In the genomic region with DNA sequence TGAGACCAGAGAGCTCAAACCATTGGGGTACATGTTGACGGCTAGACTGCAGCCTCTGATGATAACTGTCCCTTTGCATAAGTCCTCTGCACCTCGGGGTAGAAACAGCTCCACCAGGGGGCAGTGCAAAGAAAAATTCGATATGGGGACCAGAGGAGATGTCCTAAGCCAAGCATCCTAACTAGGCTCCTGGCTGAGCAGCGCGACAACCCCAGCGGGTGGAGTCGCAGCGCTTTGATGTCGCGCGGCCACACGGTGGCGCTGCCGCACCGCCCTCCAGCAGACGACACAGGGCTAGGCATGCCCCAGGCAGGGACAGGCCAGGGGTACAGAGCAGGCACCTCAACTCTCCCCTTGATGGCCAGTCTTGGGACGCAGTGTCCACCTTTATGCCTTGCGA, we compare ENCODE assay signal across 8 mouse cellular contexts.
DNase-seq lines count a peak whose midpoint lies in the region; ATAC-seq lines count a peak whose summit lies in the region.

No protein-coding gene starts in this region.

- H3K4me3 ChIP-seq in heart, embryonic 14.5 days (ENCODE audit: control insufficient read depth in 1 of 2, insufficient read depth in 1 of 2, low read depth in 1 of 2, low read length in 2 of 2) = no peak overlapping the region
- H3K4me3 ChIP-seq in liver, embryonic 12.5 days = no peak overlapping the region
- H3K4me3 ChIP-seq in stomach, embryonic 15.5 days (replicated peaks) = no peak overlapping the region

- no peak overlapping the region for H3K9ac ChIP-seq in heart, embryonic 14.5 days (ENCODE audit: low read length)
- no peak overlapping the region for H3K9ac ChIP-seq in liver, embryonic 12.5 days
- H3K9ac ChIP-seq in stomach, embryonic 15.5 days = no peak overlapping the region

- H3K4me2 ChIP-seq in heart, embryonic 14.5 days (ENCODE audit: low read length) = no peak overlapping the region
- H3K4me2 ChIP-seq in liver, embryonic 12.5 days = no peak overlapping the region
- H3K4me2 ChIP-seq in stomach, embryonic 15.5 days = no peak overlapping the region

- peak; percentile 61; the same call in 1 of the 2 replicates for ATAC-seq in heart, embryonic 14.5 days (ENCODE audit: insufficient number of reproducible peaks, insufficient read depth, low FRiP score, low read depth)
- ATAC-seq in liver, embryonic 12.5 days = peak; percentile 69
- peak; percentile 79 for ATAC-seq in stomach, embryonic 15.5 days (ENCODE audit: insufficient read depth, low FRiP score, low read depth)

- DNase-seq in B cell, adult 2 months = peak; percentile 86 to 88
- DNase-seq in brain, adult 2 months (ENCODE audit: low read depth, low spot score) = peak; percentile 94
- peak; percentile 53 for DNase-seq in fibroblast of lung, adult 2 months (ENCODE audit: low read depth)
- peak; percentile 90 for DNase-seq in kidney, postnatal 10 days
- peak; percentile 92 for DNase-seq in neural tube, embryonic 10.5 days (ENCODE audit: extremely low spot score, low spot score)

- no peaks in the 10 kb centered on the region for H3K36me3 ChIP-seq in heart, embryonic 14.5 days (ENCODE audit: control insufficient read depth, insufficient read depth, low read length)
- no peaks in the 10 kb centered on the region for H3K36me3 ChIP-seq in liver, embryonic 12.5 days
- no peaks in the 10 kb centered on the region for H3K36me3 ChIP-seq in stomach, embryonic 15.5 days

- H3K27ac ChIP-seq in heart, embryonic 14.5 days (replicated peaks in 1 of 2; ENCODE audit: control insufficient read depth in 1 of 2, insufficient read depth in 1 of 2, low read depth in 2 of 2, low read length in 2 of 2) = no peak overlapping the region
- no peak overlapping the region for H3K27ac ChIP-seq in liver, embryonic 12.5 days
- no peak overlapping the region for H3K27ac ChIP-seq in stomach, embryonic 15.5 days

- no peaks in the 10 kb centered on the region for H3K4me1 ChIP-seq in heart, embryonic 14.5 days (ENCODE audit: control insufficient read depth in 2 of 2, insufficient read depth in 2 of 2, low read length in 2 of 2)
- H3K4me1 ChIP-seq in liver, embryonic 12.5 days = no peaks in the 10 kb centered on the region
- H3K4me1 ChIP-seq in stomach, embryonic 15.5 days = no peaks in the 10 kb centered on the region

- no peaks in the 10 kb centered on the region for H3K9me3 ChIP-seq in heart, embryonic 14.5 days (ENCODE audit: control insufficient read depth, low read length)
- no peaks in the 10 kb centered on the region for H3K9me3 ChIP-seq in liver, embryonic 12.5 days (replicated peaks)
- no peaks in the 10 kb centered on the region for H3K9me3 ChIP-seq in stomach, embryonic 15.5 days

- WGBS in heart, embryonic 14.5 days = 5% methylated on average over 18 of the region's 18 CpGs
- 4% methylated on average over 18 of the region's 18 CpGs for WGBS in liver, embryonic 12.5 days (ENCODE audit: insufficient replicate concordance)
- 3% methylated on average over 18 of the region's 18 CpGs for WGBS in stomach, embryonic 15.5 days

- H3K27me3 ChIP-seq in heart, embryonic 14.5 days (ENCODE audit: control insufficient read depth, insufficient read depth, low read length) = 0 out of 2 replicates have a peak, but pooled peaks cover 9% of the 10 kb centered on the region
- peaks cover 40% of the 10 kb centered on the region for H3K27me3 ChIP-seq in liver, embryonic 12.5 days (replicated peaks)
- 0 out of 2 replicates have a peak, but pooled peaks cover 18% of the 10 kb centered on the region for H3K27me3 ChIP-seq in stomach, embryonic 15.5 days (replicated peaks)
